ENCODE assay signal across 13 mouse cellular contexts in the genomic region with DNA sequence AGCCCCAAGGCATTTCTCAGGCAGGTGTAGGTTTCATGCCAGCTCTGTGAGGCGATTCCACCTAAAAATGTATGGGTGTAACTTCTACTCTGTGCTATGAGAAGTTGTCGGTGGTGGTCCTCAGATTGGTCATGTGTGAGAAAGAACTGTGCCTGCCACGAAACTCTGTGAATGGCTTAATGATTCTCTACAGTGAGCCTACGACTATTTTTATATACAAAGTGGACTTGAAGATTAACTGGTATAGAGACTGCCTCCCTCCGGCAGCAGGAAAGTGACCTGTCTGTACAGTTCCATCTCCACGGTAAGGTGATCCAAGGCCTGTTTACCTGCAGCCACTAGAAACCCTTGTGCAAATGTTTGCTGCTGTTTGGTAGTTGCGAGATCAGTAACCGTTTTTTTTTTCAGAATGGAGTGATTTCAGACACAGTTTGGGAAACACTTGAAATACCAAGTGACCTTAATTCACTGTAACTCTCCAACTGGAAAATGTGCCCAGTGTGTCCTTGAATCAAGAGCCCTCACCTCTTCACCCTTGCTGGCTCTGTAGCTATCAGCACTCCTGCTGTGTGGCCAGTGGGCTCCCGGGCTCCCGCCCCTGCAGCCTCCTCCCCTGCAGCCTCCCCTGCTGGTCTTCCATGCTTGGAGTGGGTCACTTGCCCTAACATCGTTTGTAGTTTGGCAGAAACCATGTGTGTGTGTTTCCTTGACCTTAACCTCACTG.
DNase-seq lines count a peak whose midpoint lies in the region; ATAC-seq and TF ChIP-seq lines count a peak whose summit lies in the region.
"Had no signal": no experiment of that assay in that cellular context is flagged by ENCODE, and none has a peak within 500 bp of the region (broad histone marks: within the 10 kb centered on the region; RNA-seq: fewer than 3 reads in every experiment).

No protein-coding gene starts in this region.

- DNase-seq in adrenal gland, adult (ENCODE audit: inconsistent age in 2 of 2, low spot score in 1 of 2): peak; percentile 76 to 93
- DNase-seq in adrenal gland, postnatal 25 days: no peak
- DNase-seq in ovary, adult 18-20 months (ENCODE audit: low spot score): peak; percentile 78
- no peak for DNase-seq in ovary, postnatal 14 days (ENCODE audit: low spot score)
- DNase-seq in lung, adult 2 months: peak; percentile 74
- peak; percentile 38 for DNase-seq in yolk sac, embryonic 10.5 days (ENCODE audit: low spot score)
- no peak for DNase-seq in gastrocnemius, postnatal 36 days
- no peak for DNase-seq in forebrain, embryonic 14.5 days (ENCODE audit: low spot score)
- DNase-seq: cerebellum, postnatal 36 days; spleen, adult 18-20 months had no signal

- intact Hi-C loops in gastrocnemius, postnatal 36 days (cut with DNase I): no loop called here

- no peaks in the 10 kb centered on the region for H3K36me3 ChIP-seq in forebrain, embryonic 14.5 days (ENCODE audit: control insufficient read depth, insufficient read depth, low read length)
- H3K36me3 ChIP-seq: G1E; neural tube, embryonic 12.5 days had no signal

- no peak overlapping the region for H3K4me3 ChIP-seq in lung, adult 2 months (replicated peaks; ENCODE audit: extremely low read depth, low read depth, low read length)
- no peak overlapping the region for H3K4me3 ChIP-seq in forebrain, embryonic 14.5 days (ENCODE audit: low read depth, low read length)
- H3K4me3 ChIP-seq: neural tube, embryonic 12.5 days had no signal

- peaks cover 20% of the 10 kb centered on the region for H3K4me1 ChIP-seq in lung, adult 2 months (ENCODE audit: control insufficient read depth, insufficient read depth, low read length)
- H3K4me1 ChIP-seq in forebrain, embryonic 14.5 days (ENCODE audit: control insufficient read depth, insufficient read depth, low read length): peaks cover 11% of the 10 kb centered on the region

- no peak overlapping the region for H3K4me2 ChIP-seq in forebrain, embryonic 14.5 days (ENCODE audit: low read length)
- H3K4me2 ChIP-seq: neural tube, embryonic 12.5 days had no signal

- ATAC-seq in forebrain, embryonic 14.5 days: no peak
- ATAC-seq: inflammation-experienced regulatory T-cells, adult 6 months had no signal

- no peak overlapping the region for H3K27ac ChIP-seq in forebrain, embryonic 14.5 days (ENCODE audit: low read depth, low read length)
- H3K27ac ChIP-seq: neural tube, embryonic 12.5 days had no signal

- TF ChIP-seq POLR2A in lung, adult 2 months (IDR thresholded peaks at IDR 0.05; ENCODE audit: borderline replicate concordance, extremely low read depth, low read depth, low read length): no peak

- no peak overlapping the region for H3K9ac ChIP-seq in forebrain, embryonic 14.5 days (ENCODE audit: low read length)
- H3K9ac ChIP-seq: neural tube, embryonic 12.5 days had no signal

- no peak for TF ChIP-seq CTCF in lung, adult 2 months (IDR thresholded peaks at IDR 0.05; ENCODE audit: insufficient read depth, low read length)

- WGBS in lung, adult 2 months: 51% methylated on average over 11 of the region's 11 CpGs
- 56% methylated on average over 11 of the region's 11 CpGs for WGBS in forebrain, embryonic 14.5 days

- H3K9me3 ChIP-seq in forebrain, embryonic 14.5 days (replicated peaks; ENCODE audit: control insufficient read depth, low read length): no peaks in the 10 kb centered on the region
- H3K9me3 ChIP-seq: neural tube, embryonic 12.5 days had no signal

- H3K27me3 ChIP-seq in forebrain, embryonic 14.5 days (replicated peaks; ENCODE audit: control insufficient read depth, insufficient read depth, low read length): no peaks in the 10 kb centered on the region
- H3K27me3 ChIP-seq: neural tube, embryonic 12.5 days had no signal

Comparison
In these comparisons a context has a peak if more than half of its experiments do, and no peak if none do; other contexts are left out.
1. DNase-seq: peak in adrenal gland, adult (2 of 2), ovary, adult 18-20 months (single experiment), lung, adult 2 months (single experiment) and yolk sac, embryonic 10.5 days (single experiment); none in adrenal gland, postnatal 25 days (single experiment), ovary, postnatal 14 days (single experiment), gastrocnemius, postnatal 36 days (0 of 2) and forebrain, embryonic 14.5 days (single experiment).